Mouse (Mus musculus): Measurements from ENCODE around the gene Nin.

Gene Nin

GRCm38 (mm10) chr12:70083737-70084136 lies 29.8 kb downstream of the Nin start:
- in situ Hi-C loops (cut with MboI, MseI) = no loop called here

GRCm38 (mm10) chr12:70082935-70083532 lies 30.5 kb downstream of the Nin start:
- in situ Hi-C loops (cut with MboI, MseI) = no loop called here

- in situ Hi-C loops (cut with MboI, MseI) = no loop called here
These were observed 31.0 kb downstream of the Nin start for GRCm38 (mm10) chr12:70082485-70082884.

GRCm38 (mm10) chr12:70078471-70079025 lies 35.0 kb downstream of the Nin start:
- in situ Hi-C loops (cut with MboI, MseI) = no loop called here

- in situ Hi-C loops (cut with MboI, MseI) = no loop called here
These were observed 37.0 kb downstream of the Nin start for GRCm38 (mm10) chr12:70076493-70076892.

GRCm38 (mm10) chr12:70075001-70075400 lies 38.5 kb downstream of the Nin start:
- in situ Hi-C loops (cut with MboI, MseI) = no loop called here

GRCm38 (mm10) chr12:70070888-70071287 lies 42.6 kb downstream of the Nin start:
- in situ Hi-C loops (cut with MboI, MseI) = loop anchor here in 1 of 2 experiments (5.0 kb wide), 1 partner anchor 71 kb away; no protein-coding TSS in a partner anchor

- in situ Hi-C loops (cut with MboI, MseI) = loop anchor here in 1 of 2 experiments (5.0 kb wide), 1 partner anchor 72 kb away; no protein-coding TSS in a partner anchor
These were observed 43.2 kb downstream of the Nin start for GRCm38 (mm10) chr12:70070306-70070705.

GRCm38 (mm10) chr12:70068647-70069257 lies 44.8 kb downstream of the Nin start:
- in situ Hi-C loops (cut with MboI, MseI) = no loop called here

- in situ Hi-C loops (cut with MboI, MseI) = no loop called here
These were observed 45.7 kb downstream of the Nin start for GRCm38 (mm10) chr12:70067849-70068248.

GRCm38 (mm10) chr12:70062114-70062513 lies 51.4 kb downstream of the Nin start:
- in situ Hi-C loops (cut with MboI, MseI) = no loop called here

- in situ Hi-C loops (cut with MboI, MseI) = loop anchor here in 1 of 2 experiments (5.0 kb wide), 1 partner anchor 97 kb away; no protein-coding TSS in a partner anchor
These were observed 54.3 kb downstream of the Nin start for GRCm38 (mm10) chr12:70058956-70059851.

- in situ Hi-C loops (cut with MboI, MseI) = no loop called here
These were observed 62.8 kb downstream of the Nin start for GRCm38 (mm10) chr12:70050699-70051098.

- in situ Hi-C loops (cut with MboI, MseI) = loop anchor here in 1 of 2 experiments (10.0 kb wide), 1 partner anchor 734 kb away; no protein-coding TSS in a partner anchor
These were observed 64.8 kb downstream of the Nin start for GRCm38 (mm10) chr12:70048741-70049140.

- in situ Hi-C loops (cut with MboI, MseI) = loop anchor here in 1 of 2 experiments (10.0 kb wide), 1 partner anchor 732 kb away; no protein-coding TSS in a partner anchor
These were observed 66.2 kb downstream of the Nin start for GRCm38 (mm10) chr12:70047281-70047680.

GRCm38 (mm10) chr12:70044353-70044752 lies 69.2 kb downstream of the Nin start:
- in situ Hi-C loops (cut with MboI, MseI) = loop anchor here in 1 of 2 experiments (10.0 kb wide), 1 partner anchor 730 kb away; no protein-coding TSS in a partner anchor

- in situ Hi-C loops (cut with MboI, MseI) = loop anchor here in 1 of 2 experiments (10.0 kb wide), 1 partner anchor 729 kb away; no protein-coding TSS in a partner anchor
These were observed 70.1 kb downstream of the Nin start for GRCm38 (mm10) chr12:70043421-70043820.

GRCm38 (mm10) chr12:70040981-70041380 lies 72.5 kb downstream of the Nin start:
- in situ Hi-C loops (cut with MboI, MseI) = loop anchor here in 1 of 2 experiments (10.0 kb wide), 1 partner anchor 726 kb away; no protein-coding TSS in a partner anchor

GRCm38 (mm10) chr12:70036722-70037305 lies 76.7 kb downstream of the Nin start:
- in situ Hi-C loops (cut with MboI, MseI) = no loop called here

GRCm38 (mm10) chr12:70026233-70026632 lies 87.3 kb downstream of the Nin start:
- in situ Hi-C loops (cut with MboI, MseI) = no loop called here

GRCm38 (mm10) chr12:70025431-70025830 lies 88.1 kb downstream of the Nin start:
- in situ Hi-C loops (cut with MboI, MseI) = no loop called here

Measured in T-helper 17 cell (primary cell).